Mouse (Mus musculus): ENCODE results near the gene Plxna2. TPM values are rescaled to one million over a fixed set of nuclear protein-coding genes. Genes with fewer than 3 reads are reported as not detected.
A peak's percentile ranks its signal among the peaks of the same experiment; 100 is the strongest.

The Plxna2 gene
- polyA plus RNA-seq (2015; fragmentation: Nextera tagmentation; extraction: Ambion mirVana), result 4.5 and 5.8 TPM in 2 replicates

GRCm38 (mm10) chr1:194617918-194618317 lies at the start of gene Plxna2:
TSS of gene Plxna2 (plus strand) at chr1:194618218.
- Histone ChIP-seq H3K9me3 (ENCODE audit: low read length) (no peaks in the 10 kb centered on the region), H3K27me3 (replicated peaks; ENCODE audit: insufficient read depth, low read length) (no peaks in the 10 kb centered on the region), H3K4me1 (ENCODE audit: insufficient read depth, low read depth, low read length) (peaks cover 16% of the 10 kb centered on the region; the same call in 1 of the 2 replicates), H3K27ac (ENCODE audit: low read length) (peak within 1 kb of the TSS; percentile 92; the same call in 1 of the 2 replicates), H3K36me3 (ENCODE audit: insufficient read depth, low read length) (no peaks in the 10 kb centered on the region), H3K4me3 (ENCODE audit: low read depth, low read length) (peak within 1 kb of the TSS; percentile 87), H3K9ac (replicated peaks; ENCODE audit: low read depth) (no peak within 1 kb of the TSS), H3K4me2 (replicated peaks; ENCODE audit: low read depth, low read length) (peak within 1 kb of the TSS; percentile 85)
- DNase-seq (ENCODE audit: low spot score) (no peak), ATAC-seq (no peak)
- WGBS, result 93% methylated on average over 2 of the region's 2 CpGs
- TF ChIP-seq CTCF (IDR thresholded peaks at IDR 0.05) (no peak), EP300 (IDR thresholded peaks at IDR 0.05) (no peak)

DNA sequence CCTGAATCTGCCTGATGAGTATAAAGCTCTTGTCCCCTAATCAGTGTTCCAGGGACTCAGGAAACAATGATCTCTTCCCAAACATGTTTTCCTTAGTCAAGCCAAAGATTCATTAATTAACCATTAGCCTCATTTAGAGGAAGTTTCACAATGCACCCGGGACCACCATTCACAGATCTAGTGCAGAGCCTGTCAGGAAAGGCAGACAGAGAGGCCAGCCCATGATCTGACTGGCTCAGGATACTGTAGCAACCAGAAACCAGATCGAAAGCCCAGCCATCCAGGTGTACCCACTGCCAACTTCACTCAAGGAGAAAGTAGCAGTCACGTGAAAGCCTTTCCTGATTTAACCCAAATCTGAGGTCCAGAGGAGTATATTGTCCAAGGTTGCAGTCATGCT lies 44.1 kb upstream of the Plxna2 start:
- 69% methylated on average over 3 of the region's 3 CpGs for WGBS

GRCm38 (mm10) chr1:194578270-194578669 lies 39.7 kb upstream of the Plxna2 start:
- Histone ChIP-seq H3K9me3 (ENCODE audit: low read length) (no peaks in the 10 kb centered on the region), H3K36me3 (ENCODE audit: insufficient read depth, low read length) (no peaks in the 10 kb centered on the region), H3K4me3 (ENCODE audit: low read depth, low read length) (no peak overlapping the region), H3K27ac (ENCODE audit: low read length) (no peak overlapping the region), H3K4me1 (ENCODE audit: insufficient read depth, low read depth, low read length) (no peaks in the 10 kb centered on the region), H3K4me2 (replicated peaks; ENCODE audit: low read depth, low read length) (no peak overlapping the region), H3K9ac (replicated peaks; ENCODE audit: low read depth) (no peak overlapping the region), H3K27me3 (replicated peaks; ENCODE audit: insufficient read depth, low read length) (no peaks in the 10 kb centered on the region)
- ATAC-seq (no peak), DNase-seq (ENCODE audit: low spot score) (no peak)
- no peak for TF ChIP-seq CTCF (IDR thresholded peaks at IDR 0.05)
- 75% methylated on average over 3 of the region's 3 CpGs for WGBS

More for the DNA sequence above, 44.1 kb upstream of the Plxna2 start:
- no peak overlapping the region for H3K4me3 ChIP-seq (ENCODE audit: low read depth, low read length)
- no peak for TF ChIP-seq CTCF (IDR thresholded peaks at IDR 0.05)
- TF ChIP-seq EP300 (IDR thresholded peaks at IDR 0.05), result no peak
- H3K9me3 ChIP-seq (ENCODE audit: low read length), result no peaks in the 10 kb centered on the region
- DNase-seq (ENCODE audit: low spot score) (no peak), ATAC-seq (no peak)
- H3K9ac ChIP-seq (replicated peaks; ENCODE audit: low read depth), result no peak overlapping the region
- H3K27me3 ChIP-seq (replicated peaks; ENCODE audit: insufficient read depth, low read length), result no peaks in the 10 kb centered on the region
- H3K27ac ChIP-seq (ENCODE audit: low read length), result no peak overlapping the region
- H3K4me2 ChIP-seq (replicated peaks; ENCODE audit: low read depth, low read length), result no peak overlapping the region
- no peaks in the 10 kb centered on the region for H3K36me3 ChIP-seq (ENCODE audit: insufficient read depth, low read length)
- H3K4me1 ChIP-seq (ENCODE audit: insufficient read depth, low read depth, low read length), result no peaks in the 10 kb centered on the region

DNA sequence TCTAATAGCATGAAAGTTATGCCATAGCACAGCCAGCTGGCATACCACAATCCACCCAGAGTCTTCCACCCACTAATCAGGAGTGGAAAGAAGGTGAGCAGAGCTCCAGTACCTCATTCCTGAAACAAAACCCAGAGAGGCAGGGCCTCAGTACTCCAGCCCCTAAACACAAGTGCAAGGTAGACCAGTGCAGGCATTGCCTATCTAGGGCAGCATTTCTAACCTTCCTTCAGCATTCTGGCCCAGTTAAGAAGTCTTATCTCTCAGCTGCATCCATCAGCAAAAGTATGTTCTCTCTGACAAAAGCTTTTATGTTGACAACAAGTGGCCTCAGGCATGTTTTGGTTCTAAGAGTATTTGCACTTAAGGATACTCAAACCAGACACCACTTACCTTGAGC lies 37.5 kb upstream of the Plxna2 start:
- no peak for ATAC-seq

DNA sequence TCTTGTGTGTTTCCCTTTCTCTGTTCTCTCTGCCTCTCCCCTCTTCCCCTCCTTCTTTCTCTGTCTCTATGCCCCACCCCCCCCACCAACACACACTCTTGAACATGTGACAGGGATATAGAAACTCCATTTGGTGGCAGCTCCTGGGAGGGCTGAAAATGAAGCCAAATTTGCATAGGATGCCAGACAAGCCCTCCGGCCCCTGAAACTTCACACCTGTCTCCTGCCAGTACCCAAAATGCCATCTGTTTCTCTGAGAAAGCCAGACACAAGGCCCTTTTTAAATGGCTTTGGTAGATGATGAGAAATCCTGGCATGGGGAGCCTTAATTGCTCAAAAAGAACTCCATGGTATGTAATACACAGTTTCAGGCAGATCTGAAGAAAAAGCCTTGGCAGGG lies 31.3 kb upstream of the Plxna2 start:
- no peak for DNase-seq (ENCODE audit: low spot score)
- ATAC-seq, result no peak

More for the DNA sequence above, 37.5 kb upstream of the Plxna2 start:
- Histone ChIP-seq H3K27ac (ENCODE audit: low read length) (no peak overlapping the region), H3K4me2 (replicated peaks; ENCODE audit: low read depth, low read length) (no peak overlapping the region), H3K4me3 (ENCODE audit: low read depth, low read length) (no peak overlapping the region), H3K9me3 (ENCODE audit: low read length) (no peaks in the 10 kb centered on the region), H3K9ac (replicated peaks; ENCODE audit: low read depth) (no peak overlapping the region), H3K4me1 (ENCODE audit: insufficient read depth, low read depth, low read length) (no peaks in the 10 kb centered on the region), H3K27me3 (replicated peaks; ENCODE audit: insufficient read depth, low read length) (no peaks in the 10 kb centered on the region), H3K36me3 (ENCODE audit: insufficient read depth, low read length) (no peaks in the 10 kb centered on the region)
- no peak for TF ChIP-seq CTCF (IDR thresholded peaks at IDR 0.05)
- no peak for TF ChIP-seq EP300 (IDR thresholded peaks at IDR 0.05)
- DNase-seq (ENCODE audit: low spot score), result no peak

DNA sequence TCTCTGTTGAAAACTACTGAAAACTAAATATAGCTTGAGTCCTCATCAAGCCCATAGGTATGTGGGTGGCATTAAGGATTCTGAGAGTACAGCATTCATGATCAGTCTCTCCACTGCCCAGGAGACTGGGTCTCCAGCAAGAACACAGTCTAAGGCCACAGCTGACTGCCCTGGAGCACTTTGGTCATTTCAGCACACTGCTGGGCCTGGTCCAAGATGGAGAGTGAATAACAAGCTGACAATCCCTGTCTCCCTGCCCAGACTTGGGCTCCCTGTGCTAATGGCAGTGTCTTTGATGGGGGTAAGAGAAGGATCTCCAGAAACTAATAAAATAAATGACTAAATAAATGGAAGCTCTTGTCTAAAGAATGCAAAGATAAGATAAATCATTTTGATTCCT lies 30.5 kb upstream of the Plxna2 start:
- Histone ChIP-seq H3K4me2 (replicated peaks; ENCODE audit: low read depth, low read length) (no peak overlapping the region), H3K9ac (replicated peaks; ENCODE audit: low read depth) (no peak overlapping the region), H3K27me3 (replicated peaks; ENCODE audit: insufficient read depth, low read length) (no peaks in the 10 kb centered on the region), H3K9me3 (ENCODE audit: low read length) (no peaks in the 10 kb centered on the region), H3K4me3 (ENCODE audit: low read depth, low read length) (no peak overlapping the region), H3K27ac (ENCODE audit: low read length) (no peak overlapping the region), H3K4me1 (ENCODE audit: insufficient read depth, low read depth, low read length) (no peaks in the 10 kb centered on the region), H3K36me3 (ENCODE audit: insufficient read depth, low read length) (no peaks in the 10 kb centered on the region)
- peak; percentile 71 for ATAC-seq
- peak; percentile 64 for DNase-seq (ENCODE audit: low spot score)
- TF ChIP-seq EP300 (IDR thresholded peaks at IDR 0.05) (no peak), CTCF (IDR thresholded peaks at IDR 0.05) (no peak)

More for the DNA sequence above, 31.3 kb upstream of the Plxna2 start:
- Histone ChIP-seq H3K9me3 (ENCODE audit: low read length) (no peaks in the 10 kb centered on the region), H3K4me1 (ENCODE audit: insufficient read depth, low read depth, low read length) (no peaks in the 10 kb centered on the region), H3K36me3 (ENCODE audit: insufficient read depth, low read length) (no peaks in the 10 kb centered on the region), H3K9ac (replicated peaks; ENCODE audit: low read depth) (no peak overlapping the region), H3K27ac (ENCODE audit: low read length) (no peak overlapping the region), H3K27me3 (replicated peaks; ENCODE audit: insufficient read depth, low read length) (no peaks in the 10 kb centered on the region), H3K4me3 (ENCODE audit: low read depth, low read length) (no peak overlapping the region), H3K4me2 (replicated peaks; ENCODE audit: low read depth, low read length) (no peak overlapping the region)
- no peak for TF ChIP-seq EP300 (IDR thresholded peaks at IDR 0.05)
- no peak for TF ChIP-seq CTCF (IDR thresholded peaks at IDR 0.05)
- 75% methylated on average over 1 of the region's 1 CpGs for WGBS
